Mouse (Mus musculus): ENCODE data around the gene Tead3. TPM values are rescaled to one million over a fixed set of nuclear protein-coding genes. Genes with fewer than 3 reads are reported as not detected.
A peak's percentile ranks its signal among the peaks of the same experiment; 100 is the strongest.

Tead3 gene
- polyA plus RNA-seq, 1 experiment, result 0.26 TPM

- TF ChIP-seq GATA1 (IDR thresholded peaks at IDR 0.05; ENCODE audit: borderline replicate concordance, low read length) (no peak), FLI1 (IDR thresholded peaks at IDR 0.05; ENCODE audit: low read length) (no peak)
- Histone ChIP-seq H3K4me3 (replicated peaks) (peak overlapping the region; percentile 14), H3K4me1 (peaks cover 43% of the 10 kb centered on the region), H3K9me3 (no peaks in the 10 kb centered on the region), H3K27me3 (replicated peaks) (peaks cover 97% of the 10 kb centered on the region), H3K36me3 (replicated peaks; ENCODE audit: low read length) (no peaks in the 10 kb centered on the region)
Measured at GRCm38 (mm10) chr17:28347327-28347726, 3.3 kb downstream of the Tead3 start.

GRCm38 (mm10) chr17:28345882-28346281 lies 4.7 kb downstream of the Tead3 start:
- H3K36me3 ChIP-seq (replicated peaks; ENCODE audit: low read length), result no peaks in the 10 kb centered on the region
- no peak overlapping the region for H3K4me3 ChIP-seq (replicated peaks)
- peaks cover 41% of the 10 kb centered on the region for H3K4me1 ChIP-seq
- H3K27me3 ChIP-seq (replicated peaks), result peaks cover 97% of the 10 kb centered on the region
- H3K9me3 ChIP-seq, result no peaks in the 10 kb centered on the region
- TF ChIP-seq FLI1 (IDR thresholded peaks at IDR 0.05; ENCODE audit: low read length) (no peak), GATA1 (IDR thresholded peaks at IDR 0.05; ENCODE audit: borderline replicate concordance, low read length) (no peak)

- TF ChIP-seq FLI1 (IDR thresholded peaks at IDR 0.05; ENCODE audit: low read length), result no peak
- no peak for TF ChIP-seq GATA1 (IDR thresholded peaks at IDR 0.05; ENCODE audit: borderline replicate concordance, low read length)
- H3K27me3 ChIP-seq (replicated peaks), result peaks cover 98% of the 10 kb centered on the region
Measured at GRCm38 (mm10) chr17:28345271-28345721, 5.3 kb downstream of the Tead3 start.

GRCm38 (mm10) chr17:28344670-28345069 lies 5.9 kb downstream of the Tead3 start:
- TF ChIP-seq FLI1 (IDR thresholded peaks at IDR 0.05; ENCODE audit: low read length) (no peak), GATA1 (IDR thresholded peaks at IDR 0.05; ENCODE audit: borderline replicate concordance, low read length) (no peak)
- H3K36me3 ChIP-seq (replicated peaks; ENCODE audit: low read length), result no peaks in the 10 kb centered on the region
- no peaks in the 10 kb centered on the region for H3K9me3 ChIP-seq
- H3K27me3 ChIP-seq (replicated peaks), result peaks cover 98% of the 10 kb centered on the region
- peaks cover 43% of the 10 kb centered on the region for H3K4me1 ChIP-seq
- no peak overlapping the region for H3K4me3 ChIP-seq (replicated peaks)

More at GRCm38 (mm10) chr17:28345271-28345721, 5.3 kb downstream of the Tead3 start:
- Histone ChIP-seq H3K9me3 (no peaks in the 10 kb centered on the region), H3K36me3 (replicated peaks; ENCODE audit: low read length) (no peaks in the 10 kb centered on the region), H3K4me1 (peaks cover 41% of the 10 kb centered on the region), H3K4me3 (replicated peaks) (no peak overlapping the region)

- peaks cover 46% of the 10 kb centered on the region for H3K4me1 ChIP-seq
- TF ChIP-seq GATA1 (IDR thresholded peaks at IDR 0.05; ENCODE audit: borderline replicate concordance, low read length) (no peak), FLI1 (IDR thresholded peaks at IDR 0.05; ENCODE audit: low read length) (no peak)
- H3K36me3 ChIP-seq (replicated peaks; ENCODE audit: low read length), result no peaks in the 10 kb centered on the region
- peaks cover 96% of the 10 kb centered on the region for H3K27me3 ChIP-seq (replicated peaks)
- H3K4me3 ChIP-seq (replicated peaks), result no peak overlapping the region
- H3K9me3 ChIP-seq, result no peaks in the 10 kb centered on the region
Measured at GRCm38 (mm10) chr17:28344050-28344607, 6.5 kb downstream of the Tead3 start.

GRCm38 (mm10) chr17:28341091-28341490 lies 9.5 kb downstream of the Tead3 start:
- Histone ChIP-seq H3K27me3 (replicated peaks) (peaks cover 93% of the 10 kb centered on the region), H3K9me3 (no peaks in the 10 kb centered on the region), H3K4me1 (peaks cover 48% of the 10 kb centered on the region), H3K4me3 (replicated peaks) (peak overlapping the region; percentile 50), H3K36me3 (replicated peaks; ENCODE audit: low read length) (no peaks in the 10 kb centered on the region)
- TF ChIP-seq FLI1 (IDR thresholded peaks at IDR 0.05; ENCODE audit: low read length), result no peak

- Histone ChIP-seq H3K9me3 (no peaks in the 10 kb centered on the region), H3K36me3 (replicated peaks; ENCODE audit: low read length) (no peaks in the 10 kb centered on the region), H3K4me1 (peaks cover 48% of the 10 kb centered on the region), H3K4me3 (replicated peaks) (no peak overlapping the region), H3K27me3 (replicated peaks) (peaks cover 93% of the 10 kb centered on the region)
- TF ChIP-seq FLI1 (IDR thresholded peaks at IDR 0.05; ENCODE audit: low read length) (no peak), GATA1 (IDR thresholded peaks at IDR 0.05; ENCODE audit: borderline replicate concordance, low read length) (no peak)
Measured at GRCm38 (mm10) chr17:28340578-28340977, 10.0 kb downstream of the Tead3 start.

GRCm38 (mm10) chr17:28337547-28337946 lies 13.1 kb downstream of the Tead3 start:
- no peak for TF ChIP-seq GATA1 (IDR thresholded peaks at IDR 0.05; ENCODE audit: borderline replicate concordance, low read length)
- TF ChIP-seq FLI1 (IDR thresholded peaks at IDR 0.05; ENCODE audit: low read length), result no peak
- no peaks in the 10 kb centered on the region for H3K36me3 ChIP-seq (replicated peaks; ENCODE audit: low read length)
- no peaks in the 10 kb centered on the region for H3K9me3 ChIP-seq
- no peak overlapping the region for H3K4me3 ChIP-seq (replicated peaks)
- H3K27me3 ChIP-seq (replicated peaks), result peaks cover 91% of the 10 kb centered on the region
- H3K4me1 ChIP-seq, result peaks cover 51% of the 10 kb centered on the region

- peaks cover 55% of the 10 kb centered on the region for H3K4me1 ChIP-seq
- peaks cover 72% of the 10 kb centered on the region for H3K27me3 ChIP-seq (replicated peaks)
- TF ChIP-seq GATA1 (IDR thresholded peaks at IDR 0.05; ENCODE audit: borderline replicate concordance, low read length) (no peak), FLI1 (IDR thresholded peaks at IDR 0.05; ENCODE audit: low read length) (no peak)
- H3K9me3 ChIP-seq, result no peaks in the 10 kb centered on the region
- peaks cover 19% of the 10 kb centered on the region for H3K36me3 ChIP-seq (replicated peaks; ENCODE audit: low read length)
- no peak overlapping the region for H3K4me3 ChIP-seq (replicated peaks)
Measured at GRCm38 (mm10) chr17:28335267-28335666, 15.3 kb downstream of the Tead3 start.

GRCm38 (mm10) chr17:28332915-28333546 lies 17.6 kb downstream of the Tead3 start:
- peak overlapping the region; percentile 21 for H3K4me3 ChIP-seq (replicated peaks)
- no peak for TF ChIP-seq FLI1 (IDR thresholded peaks at IDR 0.05; ENCODE audit: low read length)
- no peak for TF ChIP-seq GATA1 (IDR thresholded peaks at IDR 0.05; ENCODE audit: borderline replicate concordance, low read length)
- no peaks in the 10 kb centered on the region for H3K9me3 ChIP-seq
- peaks cover 53% of the 10 kb centered on the region for H3K27me3 ChIP-seq (replicated peaks)
- H3K4me1 ChIP-seq, result peaks cover 54% of the 10 kb centered on the region
- H3K36me3 ChIP-seq (replicated peaks; ENCODE audit: low read length), result peaks cover 31% of the 10 kb centered on the region
